Mouse (Mus musculus) embryonic facial prominence, embryonic 11.5 days (tissue): ENCODE results near the gene Hibadh. TPM values are rescaled to one million over a fixed set of nuclear protein-coding genes. Genes with fewer than 3 reads are reported as not detected.

Experiments
- ATAC-seq: fragments of 200-750 bp; cut with Nextera tagmentation; replicated peaks from 2 replicates; pipeline ENCODE4 v1.8.0; 2017; ENCODE audit warnings: low read depth; ENCODE audit not compliant: insufficient number of reproducible peaks, low FRiP score, low TSS enrichment
- DNase-seq: peaks from one replicate; pipeline ENCODE4 v3.0.0-alpha.2; 2015; ENCODE audit warnings: low spot score
- H3K27ac ChIP-seq: fragments of 300-500 bp; sonication (generic); replicated peaks from 2 replicates; pipeline ENCODE4 v1.5.1; 2014; ENCODE audit warnings: mild to moderate bottlenecking, low read depth, low read length, control low read depth
- H3K27me3 ChIP-seq: fragments of 300-500 bp; sonication (generic); 2 replicates; pipeline ENCODE4 v1.6.1; 2014; ENCODE audit warnings: mild to moderate bottlenecking, low read length, moderate library complexity, mixed read lengths; ENCODE audit not compliant: control insufficient read depth, insufficient read depth
- H3K36me3 ChIP-seq: fragments of 300-500 bp; sonication (generic); replicated peaks from 2 replicates; pipeline ENCODE4 v1.6.1; 2014; ENCODE audit warnings: low read depth, mild to moderate bottlenecking, low read length, moderate library complexity, mixed read lengths; ENCODE audit not compliant: control insufficient read depth, insufficient read depth
- H3K4me1 ChIP-seq: fragments of 300-500 bp; sonication (generic); 2 replicates; pipeline ENCODE4 v1.6.1; 2014; ENCODE audit warnings: low read length, mixed read lengths; ENCODE audit not compliant: control insufficient read depth, insufficient read depth
- H3K4me2 ChIP-seq: fragments of 300-500 bp; sonication (generic); 2 replicates; pipeline ENCODE4 v1.6.1; 2014; ENCODE audit warnings: low read depth, mild to moderate bottlenecking, control low read depth, low read length, moderate library complexity
- H3K4me3 ChIP-seq: fragments of 300-500 bp; sonication (generic); 2 replicates; pipeline ENCODE4 v1.5.1; 2014; ENCODE audit warnings: low read depth, low read length, control low read depth
- H3K9ac ChIP-seq: fragments of 300-500 bp; sonication (generic); replicated peaks from 2 replicates; pipeline ENCODE4 v1.6.1; 2014; ENCODE audit warnings: mild to moderate bottlenecking, control low read depth, low read length
- H3K9me3 ChIP-seq: fragments of 300-500 bp; sonication (generic); replicated peaks from 2 replicates; pipeline ENCODE4 v1.6.1; 2016; ENCODE audit warnings: mild to moderate bottlenecking, low read length, inconsistent platforms, mixed read lengths; ENCODE audit not compliant: control insufficient read depth
- WGBS: fragments of 180-500 bp; shearing (Covaris S2); extraction: QIAGEN DNeasy Blood & Tissue Kit; methylation state at CpG from one replicate; pipeline ENCODE4 v1.1.7; 2014; 5-methylcytosine and 5-hydroxymethylcytosine counted together
- polyA plus RNA-seq: library from polyadenylated mRNA; unstranded; fragments of >200 nt; fragmentation: Nextera tagmentation; extraction: Ambion mirVana; gene quantifications from 2 replicates; pipeline ENCODE4 v1.2.1, GENCODE M21; 2014

Gene Hibadh
- polyA plus RNA-seq, 1 experiment from 2014 or later = 60.5 TPM

DNA sequence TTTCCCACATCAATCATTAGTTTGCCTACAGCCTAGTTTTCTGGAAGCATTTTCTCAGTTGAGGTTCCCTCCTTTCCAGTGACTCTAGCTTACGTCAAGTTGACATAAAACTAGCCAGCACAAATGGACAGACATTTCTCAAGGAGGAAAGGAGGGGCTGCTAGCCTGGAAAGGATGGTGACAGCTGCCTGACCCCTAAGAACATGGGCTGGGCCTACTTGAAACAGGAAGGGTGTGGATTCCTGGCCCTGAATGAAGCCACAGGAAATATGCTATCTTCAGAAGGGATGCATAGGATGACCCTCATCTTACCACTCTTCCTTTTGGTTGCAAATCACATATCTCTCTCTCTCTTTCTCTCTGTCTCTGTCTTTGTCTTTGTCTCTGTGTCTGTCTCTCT lies 138.7 kb downstream of the Hibadh start:
- no peak for ATAC-seq

More for the DNA sequence above, 138.7 kb downstream of the Hibadh start:
- H3K27ac ChIP-seq = no peak overlapping the region
- no peak overlapping the region for H3K4me3 ChIP-seq
- DNase-seq = no peak
- H3K36me3 ChIP-seq = no peaks in the 10 kb centered on the region
- no peaks in the 10 kb centered on the region for H3K4me1 ChIP-seq
- 63% methylated on average over 1 of the region's 1 CpGs for WGBS
- no peak overlapping the region for H3K4me2 ChIP-seq
- H3K9me3 ChIP-seq = no peaks in the 10 kb centered on the region
- no peak overlapping the region for H3K9ac ChIP-seq
- H3K27me3 ChIP-seq = no peaks in the 10 kb centered on the region

Other genes with a start within 250 kb of the Hibadh start
- 146 and 156 TPM in 2 replicates for gene Tax1bp1, start 73.3 kb upstream of the Hibadh start, polyA plus RNA-seq